Mouse (Mus musculus) G1E (cell line): ENCODE results near the gene 9530003J23Rik.

Source experiments
- CTCF ChIP-seq: IDR thresholded peaks from 2 replicates; pipeline ENCODE4 v1.5.1; 2012; ENCODE audit warnings: low read depth, low read length, inconsistent platforms, mixed read lengths
- GATA1 ChIP-seq: IDR thresholded peaks from 2 replicates; pipeline ENCODE4 v1.6.1; 2012; ENCODE audit warnings: borderline replicate concordance, low read length, inconsistent platforms, mixed read lengths
- POLR2AphosphoS5 ChIP-seq: IDR thresholded peaks from 2 replicates; pipeline ENCODE4 v1.6.1; 2012; ENCODE audit warnings: low read depth, low read length, inconsistent platforms; ENCODE audit not compliant: insufficient replicate concordance

DNA sequence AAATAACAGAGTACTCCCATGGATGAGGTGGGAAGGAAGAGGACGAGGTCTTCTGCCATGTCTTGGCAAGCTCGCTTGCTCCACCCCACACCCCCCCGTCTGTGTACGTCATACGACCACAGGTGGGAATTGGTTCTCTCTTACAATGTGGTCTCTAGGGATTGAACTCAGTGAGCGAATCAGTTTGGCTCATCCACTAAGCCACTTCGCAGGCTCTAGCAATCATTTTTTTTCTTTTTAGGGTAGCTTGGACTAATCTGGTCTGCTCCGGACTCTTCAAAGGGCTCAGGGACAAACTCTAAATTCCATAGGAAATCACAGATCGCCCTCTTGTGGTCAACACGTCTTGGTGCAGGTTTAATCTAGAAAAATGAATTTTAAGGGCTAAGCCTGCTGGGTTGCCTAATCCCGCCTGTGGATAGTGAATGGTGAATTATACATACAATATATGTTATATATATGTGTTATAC lies 29.0 kb downstream of the 9530003J23Rik start:
- peak; percentile 20; the same call in 1 of the 2 replicates for TF ChIP-seq CTCF
- no peak for TF ChIP-seq GATA1
- no peak for TF ChIP-seq POLR2AphosphoS5
